Mouse (Mus musculus) midbrain, embryonic 12.5 days (tissue): ENCODE data around the gene Hypk. TPM values are rescaled to one million over a fixed set of nuclear protein-coding genes. Genes with fewer than 3 reads are reported as not detected.

Experiments used
- ATAC-seq: fragments of 200-750 bp; cut with Nextera tagmentation; 2 replicates; pipeline ENCODE4 v1.8.0; 2017; ENCODE audit warnings: low read depth, moderate TSS enrichment, moderate library complexity; ENCODE audit not compliant: low FRiP score
- H3K27ac ChIP-seq: fragments of 300-500 bp; sonication (generic); replicated peaks from 2 replicates; pipeline ENCODE4 v1.5.1; 2016; ENCODE audit warnings: mild to moderate bottlenecking
- H3K27me3 ChIP-seq: fragments of 300-500 bp; sonication (generic); 2 replicates; pipeline ENCODE4 v1.6.1; 2016; ENCODE audit warnings: mild to moderate bottlenecking
- H3K36me3 ChIP-seq: fragments of 300-500 bp; sonication (generic); 2 replicates; pipeline ENCODE4 v1.6.1; 2016
- H3K4me1 ChIP-seq: fragments of 300-500 bp; sonication (generic); 2 replicates; pipeline ENCODE4 v1.6.1; 2016
- H3K4me2 ChIP-seq: fragments of 300-500 bp; sonication (generic); replicated peaks from 2 replicates; pipeline ENCODE4 v1.6.1; 2016; ENCODE audit warnings: mild to moderate bottlenecking, moderate library complexity
- H3K4me3 ChIP-seq: fragments of 300-500 bp; sonication (generic); 2 replicates; pipeline ENCODE4 v1.5.1; 2016; ENCODE audit warnings: mild to moderate bottlenecking
- H3K9ac ChIP-seq: fragments of 300-500 bp; sonication (generic); replicated peaks from 2 replicates; pipeline ENCODE4 v1.6.1; 2016; ENCODE audit warnings: mild to moderate bottlenecking, moderate library complexity
- H3K9me3 ChIP-seq: fragments of 300-500 bp; sonication (generic); 2 replicates; pipeline ENCODE4 v1.6.1; 2016; ENCODE audit warnings: mild to moderate bottlenecking
- WGBS: fragments of 180-500 bp; shearing (Covaris S2); methylation state at CpG from one replicate; pipeline ENCODE4 v1.1.7; 2016; 5-methylcytosine and 5-hydroxymethylcytosine counted together
- polyA plus RNA-seq: library from polyadenylated mRNA; unstranded; fragments of >200 nt; fragmentation: Nextera tagmentation; extraction: Ambion mirVana; gene quantifications from 2 replicates; pipeline ENCODE4 v1.2.1, GENCODE M21; 2016

The Hypk gene
- polyA plus RNA-seq, 1 experiment from 2014 or later: 108 TPM

- Histone ChIP-seq H3K4me2 (no peak overlapping the region), H3K27me3 (no peaks in the 10 kb centered on the region), H3K36me3 (peaks cover 97% of the 10 kb centered on the region), H3K4me3 (no peak overlapping the region), H3K9me3 (no peaks in the 10 kb centered on the region), H3K4me1 (no peaks in the 10 kb centered on the region), H3K27ac (no peak overlapping the region), H3K9ac (no peak overlapping the region)
- ATAC-seq: no peak
- 100% methylated on average over 1 of the region's 1 CpGs for WGBS
These were observed 18.2 kb upstream of the Hypk start for GRCm38 (mm10) chr2:121434854-121435253.

- Histone ChIP-seq H3K4me1 (peaks cover 19% of the 10 kb centered on the region), H3K4me3 (no peak overlapping the region), H3K9ac (no peak overlapping the region), H3K27ac (no peak overlapping the region), H3K9me3 (no peaks in the 10 kb centered on the region), H3K36me3 (peaks cover 52% of the 10 kb centered on the region), H3K27me3 (peaks cover 31% of the 10 kb centered on the region), H3K4me2 (no peak overlapping the region)
- no peak for ATAC-seq
- 78% methylated on average over 4 of the region's 4 CpGs for WGBS
These were observed 13.3 kb upstream of the Hypk start for GRCm38 (mm10) chr2:121439746-121440145.

GRCm38 (mm10) chr2:121440834-121441605, 12.1 kb upstream of the Hypk start:
- peaks cover 19% of the 10 kb centered on the region for H3K4me1 ChIP-seq
- no peak overlapping the region for H3K9ac ChIP-seq
- 61% methylated on average over 5 of the region's 5 CpGs for WGBS
- no peaks in the 10 kb centered on the region for H3K9me3 ChIP-seq
- ATAC-seq: no peak
- no peak overlapping the region for H3K27ac ChIP-seq
- no peak overlapping the region for H3K4me2 ChIP-seq
- peaks cover 40% of the 10 kb centered on the region for H3K36me3 ChIP-seq
- H3K4me3 ChIP-seq: no peak overlapping the region
- H3K27me3 ChIP-seq: peaks cover 31% of the 10 kb centered on the region

GRCm38 (mm10) chr2:121441800-121442199, 11.3 kb upstream of the Hypk start:
- peaks cover 31% of the 10 kb centered on the region for H3K27me3 ChIP-seq
- H3K27ac ChIP-seq: no peak overlapping the region
- H3K4me3 ChIP-seq: peak overlapping the region; percentile 34
- 9% methylated on average over 11 of the region's 11 CpGs for WGBS
- peak overlapping the region; percentile 65 for H3K4me2 ChIP-seq
- ATAC-seq: no peak
- peak overlapping the region; percentile 8 for H3K9ac ChIP-seq
- H3K4me1 ChIP-seq: peaks cover 19% of the 10 kb centered on the region
- no peaks in the 10 kb centered on the region for H3K9me3 ChIP-seq
- peaks cover 34% of the 10 kb centered on the region for H3K36me3 ChIP-seq

GRCm38 (mm10) chr2:121442259-121443067, 10.6 kb upstream of the Hypk start:
- Histone ChIP-seq H3K27me3 (peaks cover 31% of the 10 kb centered on the region), H3K4me3 (peak overlapping the region; percentile 34), H3K4me1 (peaks cover 19% of the 10 kb centered on the region), H3K9me3 (no peaks in the 10 kb centered on the region), H3K9ac (peak overlapping the region; percentile 8), H3K36me3 (peaks cover 28% of the 10 kb centered on the region), H3K27ac (no peak overlapping the region), H3K4me2 (peak overlapping the region; percentile 65)
- under 1% methylated on average over 30 of the region's 30 CpGs for WGBS
- peak; percentile 52; the same call in 1 of the 2 replicates for ATAC-seq

- H3K27ac ChIP-seq: no peak overlapping the region
- H3K4me1 ChIP-seq: peaks cover 21% of the 10 kb centered on the region
- H3K36me3 ChIP-seq: peaks cover 22% of the 10 kb centered on the region
- no peak overlapping the region for H3K4me3 ChIP-seq
- H3K4me2 ChIP-seq: peak overlapping the region; percentile 65
- no peak for ATAC-seq
- WGBS: 18% methylated on average over 8 of the region's 8 CpGs
- no peak overlapping the region for H3K9ac ChIP-seq
- no peaks in the 10 kb centered on the region for H3K9me3 ChIP-seq
- peaks cover 31% of the 10 kb centered on the region for H3K27me3 ChIP-seq
These were observed 10.1 kb upstream of the Hypk start for GRCm38 (mm10) chr2:121443068-121443349.

GRCm38 (mm10) chr2:121444178-121444577, 8.9 kb upstream of the Hypk start, which contains the start of gene Ell3:
Gene Ell3, minus strand, starts transcription at chr2:121444278.
- Histone ChIP-seq H3K4me1 (peaks cover 24% of the 10 kb centered on the region), H3K4me3 (no peak within 1 kb of the TSS), H3K4me2 (peak within 1 kb of the TSS; percentile 65), H3K27me3 (peaks cover 31% of the 10 kb centered on the region), H3K9ac (no peak within 1 kb of the TSS), H3K36me3 (peaks cover 11% of the 10 kb centered on the region), H3K9me3 (no peaks in the 10 kb centered on the region), H3K27ac (no peak within 1 kb of the TSS)
- 88% methylated on average over 1 of the region's 1 CpGs for whole genome bisulfite sequencing
- no peak for ATAC-seq

- Histone ChIP-seq H3K4me3 (no peak overlapping the region), H3K9ac (no peak overlapping the region), H3K27me3 (peaks cover 31% of the 10 kb centered on the region), H3K36me3 (peaks cover 2% of the 10 kb centered on the region; the same call in 1 of the 2 replicates), H3K27ac (no peak overlapping the region), H3K4me1 (peaks cover 25% of the 10 kb centered on the region), H3K9me3 (no peaks in the 10 kb centered on the region), H3K4me2 (no peak overlapping the region)
- ATAC-seq: no peak
- WGBS: 84% methylated on average over 3 of the region's 3 CpGs
These were observed 8.0 kb upstream of the Hypk start for GRCm38 (mm10) chr2:121445117-121445516.

- Histone ChIP-seq H3K4me3 (no peak overlapping the region), H3K27me3 (peaks cover 19% of the 10 kb centered on the region), H3K9ac (no peak overlapping the region), H3K36me3 (0 out of 2 replicates have a peak, but pooled peaks cover 7% of the 10 kb centered on the region), H3K4me2 (no peak overlapping the region), H3K4me1 (peaks cover 37% of the 10 kb centered on the region), H3K9me3 (no peaks in the 10 kb centered on the region), H3K27ac (no peak overlapping the region)
- 89% methylated on average over 4 of the region's 4 CpGs for WGBS
- no peak for ATAC-seq
These were observed 6.6 kb upstream of the Hypk start for GRCm38 (mm10) chr2:121446506-121446905.

GRCm38 (mm10) chr2:121447006-121447405, 6.1 kb upstream of the Hypk start:
- H3K4me3 ChIP-seq: no peak overlapping the region
- no peak overlapping the region for H3K27ac ChIP-seq
- WGBS: 85% methylated on average over 3 of the region's 3 CpGs
- no peaks in the 10 kb centered on the region for H3K9me3 ChIP-seq
- H3K36me3 ChIP-seq: 0 out of 2 replicates have a peak, but pooled peaks cover 9% of the 10 kb centered on the region
- peaks cover 14% of the 10 kb centered on the region for H3K27me3 ChIP-seq
- ATAC-seq: no peak
- no peak overlapping the region for H3K4me2 ChIP-seq
- peaks cover 33% of the 10 kb centered on the region for H3K4me1 ChIP-seq
- H3K9ac ChIP-seq: no peak overlapping the region

GRCm38 (mm10) chr2:121448136-121448535, 5.0 kb upstream of the Hypk start:
- peaks cover 27% of the 10 kb centered on the region for H3K4me1 ChIP-seq
- H3K9me3 ChIP-seq: no peaks in the 10 kb centered on the region
- peaks cover 3% of the 10 kb centered on the region for H3K27me3 ChIP-seq
- peak overlapping the region; percentile 58 for H3K9ac ChIP-seq
- peak overlapping the region; percentile 95 for H3K27ac ChIP-seq
- 23% methylated on average over 9 of the region's 9 CpGs for WGBS
- peak overlapping the region; percentile 97 for H3K4me3 ChIP-seq
- H3K4me2 ChIP-seq: peak overlapping the region; percentile 96
- peaks cover 19% of the 10 kb centered on the region for H3K36me3 ChIP-seq
- no peak for ATAC-seq
